Mouse (Mus musculus): ENCODE measurements around the gene Igsf10.
"Not testable (repeated sequence)": the region's sequence is repeated elsewhere in the genome, so short reads cannot be mapped to it uniquely, and the experiment has no call there.

Igsf10 gene

DNA sequence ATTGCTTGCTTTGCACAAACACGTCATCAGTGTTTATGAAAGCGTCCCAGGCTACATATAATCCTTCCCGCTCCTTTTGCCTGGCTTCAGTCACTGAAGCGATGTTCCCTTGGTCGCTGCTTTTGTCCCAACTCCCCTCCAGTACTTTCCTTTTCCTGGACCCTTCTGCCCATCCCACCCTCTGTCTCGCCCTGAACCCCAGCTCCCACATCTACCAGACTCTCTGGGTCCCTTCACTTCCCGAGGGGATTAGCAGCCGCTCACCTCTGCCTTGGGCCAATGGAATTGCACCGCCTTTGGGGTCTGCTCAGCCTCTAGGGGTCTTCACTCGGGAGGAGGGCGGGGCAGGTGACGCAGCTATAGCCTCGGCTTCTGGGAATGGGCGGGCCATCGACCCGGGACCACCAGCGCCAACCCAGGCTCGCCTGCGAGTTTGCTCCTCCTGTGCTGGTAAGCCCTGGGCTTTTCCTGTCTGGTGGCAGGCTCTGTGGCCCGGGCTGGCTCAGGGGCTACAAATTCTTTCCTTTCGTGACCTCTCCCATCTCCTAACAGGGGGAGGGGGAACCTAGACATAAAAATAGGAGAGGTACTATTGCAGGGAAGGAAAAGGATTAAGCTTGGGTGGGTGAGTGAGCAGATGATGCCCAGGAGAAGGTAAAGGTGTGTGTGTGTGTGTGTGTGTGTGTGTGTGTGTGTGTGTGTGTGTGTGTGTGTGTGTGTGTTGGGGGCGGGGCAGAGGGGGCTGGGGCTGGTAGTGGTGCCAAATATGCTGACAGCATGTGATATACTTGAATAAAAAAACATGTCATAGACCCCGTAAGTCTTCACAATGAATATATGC is at the start of gene Igsf10:
Igsf10 (minus strand) TSS at position 330 of the 841 bp plus-strand sequence.
- Histone ChIP-seq H3K27me3 (ENCODE audit: control insufficient read depth, insufficient read depth, low read length, poor library complexity, severe bottlenecking) (no peaks in the 10 kb centered on the region), H3K36me3 (ENCODE audit: control insufficient read depth, insufficient read depth, low read length, poor library complexity, severe bottlenecking) (no peaks in the 10 kb centered on the region)
- DNase-seq (ENCODE audit: low read depth, low spot score): no peak

DNA sequence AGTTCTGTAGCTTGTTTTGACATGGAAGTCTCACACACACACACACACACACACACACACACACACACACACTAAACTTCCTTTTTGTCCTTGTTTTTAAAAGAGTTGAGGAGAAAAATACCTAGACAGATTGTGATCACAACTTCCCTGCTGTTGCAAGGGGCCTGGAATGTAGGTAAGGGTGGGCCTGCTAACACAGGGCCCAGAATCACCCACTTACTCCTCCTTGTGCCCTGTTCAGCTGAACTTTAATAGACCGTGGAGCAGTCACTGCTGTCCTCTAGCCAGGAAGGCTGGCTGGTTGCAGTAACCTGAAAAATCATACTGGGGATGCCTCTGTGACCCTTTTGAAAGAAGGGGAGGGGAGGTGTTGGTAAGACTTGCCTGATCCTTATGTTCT is 41.4 kb upstream of the Igsf10 start:
- H3K36me3 ChIP-seq (ENCODE audit: control insufficient read depth, insufficient read depth, low read length, poor library complexity, severe bottlenecking): no peaks in the 10 kb centered on the region
- no peak for DNase-seq (ENCODE audit: low read depth, low spot score)
- H3K27me3 ChIP-seq (ENCODE audit: control insufficient read depth, insufficient read depth, low read length, poor library complexity, severe bottlenecking): no peaks in the 10 kb centered on the region

DNA sequence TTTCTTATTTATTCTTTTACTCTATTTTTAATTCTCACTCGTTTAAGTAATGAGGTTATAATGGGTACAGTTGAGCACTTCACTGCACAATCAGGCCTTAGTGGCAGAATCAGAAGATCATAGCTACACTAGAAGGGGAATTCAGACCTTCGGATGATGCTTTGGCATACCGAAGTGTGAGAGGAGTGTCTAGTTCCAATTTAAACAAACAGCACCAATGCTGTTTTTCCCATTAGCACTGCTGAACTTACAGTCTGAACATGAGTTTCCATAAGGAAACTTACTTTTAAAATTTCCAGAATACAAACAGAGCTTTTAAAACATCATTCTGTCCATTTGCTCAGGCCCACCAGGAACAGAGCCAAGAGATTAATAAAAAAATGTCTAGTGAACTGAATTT is 40.8 kb upstream of the Igsf10 start:
- Histone ChIP-seq H3K27me3 (ENCODE audit: control insufficient read depth, insufficient read depth, low read length, poor library complexity, severe bottlenecking) (no peaks in the 10 kb centered on the region), H3K36me3 (ENCODE audit: control insufficient read depth, insufficient read depth, low read length, poor library complexity, severe bottlenecking) (no peaks in the 10 kb centered on the region)
- no peak for DNase-seq (ENCODE audit: low read depth, low spot score)

DNA sequence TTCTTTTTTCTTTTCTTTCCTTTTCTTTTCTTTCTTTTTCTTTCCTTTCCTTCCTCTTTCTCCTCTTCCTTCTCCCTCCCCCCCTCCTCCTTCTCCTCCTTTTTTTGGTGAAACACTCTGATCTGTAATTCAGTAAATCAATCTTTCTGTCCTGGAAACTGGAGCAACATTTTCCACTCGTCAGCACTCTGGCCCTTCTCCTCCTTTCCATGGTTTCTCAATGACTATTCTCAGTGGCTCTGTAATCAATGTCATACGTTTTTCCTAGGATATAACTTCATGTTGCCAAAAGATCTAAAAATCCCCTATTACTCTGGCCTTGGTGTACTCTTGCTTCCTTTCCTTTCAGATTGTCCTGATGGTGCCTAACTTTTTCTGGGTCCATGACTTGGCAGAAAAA is 40.1 kb upstream of the Igsf10 start:
- no peaks in the 10 kb centered on the region for H3K27me3 ChIP-seq (ENCODE audit: control insufficient read depth, insufficient read depth, low read length, poor library complexity, severe bottlenecking)

GRCm38 (mm10) chr3:59378791-59379190 is 34.6 kb upstream of the Igsf10 start:
- DNase-seq (ENCODE audit: low read depth, low spot score); H3K36me3 ChIP-seq (ENCODE audit: control insufficient read depth, insufficient read depth, low read length, poor library complexity, severe bottlenecking); H3K27me3 ChIP-seq (ENCODE audit: control insufficient read depth, insufficient read depth, low read length, poor library complexity, severe bottlenecking): not testable (repeated sequence)

More for the DNA sequence above, 40.1 kb upstream of the Igsf10 start:
- no peaks in the 10 kb centered on the region for H3K36me3 ChIP-seq (ENCODE audit: control insufficient read depth, insufficient read depth, low read length, poor library complexity, severe bottlenecking)
- DNase-seq (ENCODE audit: low read depth, low spot score): no peak

GRCm38 (mm10) chr3:59361895-59362294 is 17.7 kb upstream of the Igsf10 start:
- no peak for DNase-seq (ENCODE audit: low read depth, low spot score)
- Histone ChIP-seq H3K36me3 (ENCODE audit: control insufficient read depth, insufficient read depth, low read length, poor library complexity, severe bottlenecking) (no peaks in the 10 kb centered on the region), H3K27me3 (ENCODE audit: control insufficient read depth, insufficient read depth, low read length, poor library complexity, severe bottlenecking) (no peaks in the 10 kb centered on the region)

DNA sequence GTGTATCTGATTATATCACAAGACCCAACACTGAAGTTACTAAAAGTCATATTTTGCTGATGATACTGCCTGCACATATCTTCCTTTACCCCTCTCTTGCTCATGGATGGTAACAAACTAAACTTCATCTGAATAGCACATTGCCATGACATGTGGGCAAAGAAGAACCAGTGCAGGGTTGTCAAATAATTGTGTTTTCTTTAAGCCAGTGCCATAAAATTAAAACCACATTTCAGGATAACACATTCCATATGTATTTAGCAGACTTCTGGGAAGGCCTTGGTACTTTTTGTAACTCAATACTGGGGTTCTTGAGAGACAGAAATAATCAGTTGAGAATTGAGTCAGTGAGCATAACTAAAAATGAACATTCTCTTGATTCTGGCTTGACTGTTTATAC is 15.9 kb upstream of the Igsf10 start:
- H3K27me3 ChIP-seq (ENCODE audit: control insufficient read depth, insufficient read depth, low read length, poor library complexity, severe bottlenecking): no peaks in the 10 kb centered on the region
- DNase-seq (ENCODE audit: low read depth, low spot score): no peak
- H3K36me3 ChIP-seq (ENCODE audit: control insufficient read depth, insufficient read depth, low read length, poor library complexity, severe bottlenecking): no peaks in the 10 kb centered on the region

DNA sequence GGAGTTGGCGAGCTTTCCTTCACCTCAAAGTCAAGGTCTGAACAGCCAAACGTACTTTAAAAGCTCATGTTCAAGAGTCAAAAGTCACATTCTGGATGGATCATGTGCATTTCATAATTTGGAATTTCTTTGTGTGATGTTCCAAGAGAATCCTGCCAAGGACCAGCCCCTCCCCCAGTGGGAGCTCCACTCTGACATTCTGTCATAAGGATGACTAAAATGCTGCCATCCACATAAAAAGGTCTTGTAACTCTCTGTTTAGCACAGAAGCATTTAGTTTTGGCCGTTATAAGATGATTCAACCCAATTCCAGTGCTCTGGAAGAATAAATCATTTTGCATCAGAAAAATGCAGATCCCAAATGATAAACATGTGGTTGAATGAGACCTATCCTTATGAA is 10.0 kb upstream of the Igsf10 start:
- DNase-seq (ENCODE audit: low read depth, low spot score): no peak
- no peaks in the 10 kb centered on the region for H3K36me3 ChIP-seq (ENCODE audit: control insufficient read depth, insufficient read depth, low read length, poor library complexity, severe bottlenecking)
- no peaks in the 10 kb centered on the region for H3K27me3 ChIP-seq (ENCODE audit: control insufficient read depth, insufficient read depth, low read length, poor library complexity, severe bottlenecking)

DNA sequence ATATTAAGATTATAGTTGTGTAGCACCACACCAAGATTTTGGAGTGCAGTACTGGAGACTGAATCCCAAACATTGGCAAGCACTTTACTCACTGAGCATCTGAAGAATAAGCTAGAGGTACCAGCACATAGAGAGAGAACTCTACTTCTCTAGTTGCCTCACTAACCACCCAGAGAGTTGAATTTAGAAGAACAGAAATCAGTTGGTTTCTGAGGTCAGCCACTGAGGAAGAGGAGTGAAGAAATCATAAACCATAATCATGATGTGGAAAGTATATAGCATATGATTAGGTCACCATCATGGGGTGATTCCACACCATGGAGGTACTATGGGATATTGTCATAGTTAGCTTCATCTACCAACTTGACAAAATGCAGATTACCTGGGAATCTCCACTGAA is 7.6 kb upstream of the Igsf10 start:
- no peak for DNase-seq (ENCODE audit: low read depth, low spot score)
- Histone ChIP-seq H3K27me3 (ENCODE audit: control insufficient read depth, insufficient read depth, low read length, poor library complexity, severe bottlenecking) (no peaks in the 10 kb centered on the region), H3K36me3 (ENCODE audit: control insufficient read depth, insufficient read depth, low read length, poor library complexity, severe bottlenecking) (no peaks in the 10 kb centered on the region)

GRCm38 (mm10) chr3:59343026-59343425 is 1.2 kb downstream of the Igsf10 start:
- no peak for DNase-seq (ENCODE audit: low read depth, low spot score)
- no peaks in the 10 kb centered on the region for H3K27me3 ChIP-seq (ENCODE audit: control insufficient read depth, insufficient read depth, low read length, poor library complexity, severe bottlenecking)
- H3K36me3 ChIP-seq (ENCODE audit: control insufficient read depth, insufficient read depth, low read length, poor library complexity, severe bottlenecking): no peaks in the 10 kb centered on the region

DNA sequence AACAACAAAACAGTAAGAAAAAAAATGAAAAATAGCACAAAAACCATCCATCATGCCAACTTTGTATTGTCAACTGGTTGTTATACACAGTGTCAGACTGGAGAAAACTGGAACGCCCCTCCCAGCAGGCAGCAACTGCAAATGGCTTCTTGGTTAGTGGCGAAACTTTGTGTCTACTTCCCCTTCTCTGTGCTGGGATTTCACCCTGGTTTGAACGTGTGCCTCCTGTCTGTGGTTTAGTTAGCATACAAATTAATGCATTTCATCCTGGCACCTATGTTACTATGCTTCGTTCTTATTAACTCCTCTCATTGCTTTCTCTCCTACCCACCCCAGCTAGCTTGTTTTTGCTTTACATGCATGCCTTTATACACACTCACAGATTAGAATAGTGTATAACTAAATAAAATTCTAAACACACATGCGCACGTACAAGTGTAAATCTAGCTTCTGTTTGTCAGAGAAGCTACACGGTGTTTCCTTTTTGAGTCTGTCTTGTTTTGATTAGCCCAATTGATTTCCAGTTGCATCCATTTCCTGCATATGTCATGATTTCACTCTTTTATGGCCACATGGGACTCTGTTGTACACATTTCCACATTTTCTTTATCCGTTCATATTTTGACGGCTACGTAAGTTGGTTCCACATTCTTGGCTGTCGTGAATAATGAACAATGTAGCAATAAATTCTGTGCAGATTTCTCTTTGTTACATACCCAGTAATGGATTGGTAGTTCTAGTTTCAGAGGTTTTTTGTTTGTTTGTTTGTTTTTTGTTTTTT is 2.4 kb downstream of the Igsf10 start:
- DNase-seq (ENCODE audit: low read depth, low spot score): peak; percentile 61
- Histone ChIP-seq H3K36me3 (ENCODE audit: control insufficient read depth, insufficient read depth, low read length, poor library complexity, severe bottlenecking) (no peaks in the 10 kb centered on the region), H3K27me3 (ENCODE audit: control insufficient read depth, insufficient read depth, low read length, poor library complexity, severe bottlenecking) (no peaks in the 10 kb centered on the region)

DNA sequence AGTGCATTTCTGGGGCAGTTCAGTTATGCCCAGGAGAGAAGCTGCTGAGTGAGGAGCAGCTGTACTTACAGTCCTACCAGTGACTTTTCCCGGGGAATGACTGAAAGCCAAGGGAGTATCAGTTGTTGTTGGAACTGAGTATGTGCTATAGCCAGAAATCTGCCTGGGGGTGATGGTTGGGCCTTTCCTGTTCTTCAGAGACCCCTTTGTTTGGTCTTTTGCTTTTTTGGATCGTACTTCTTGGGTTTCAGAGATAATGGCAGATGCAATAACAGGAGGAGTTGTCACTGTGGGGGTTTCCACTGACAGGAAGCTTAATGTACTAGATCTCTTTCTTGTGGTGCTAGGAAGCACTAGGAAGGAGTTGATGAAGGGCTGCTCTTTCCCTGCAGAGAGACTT is 15.7 kb downstream of the Igsf10 start:
- no peaks in the 10 kb centered on the region for H3K36me3 ChIP-seq (ENCODE audit: control insufficient read depth, insufficient read depth, low read length, poor library complexity, severe bottlenecking)
- no peaks in the 10 kb centered on the region for H3K27me3 ChIP-seq (ENCODE audit: control insufficient read depth, insufficient read depth, low read length, poor library complexity, severe bottlenecking)
- DNase-seq (ENCODE audit: low read depth, low spot score): no peak

DNA sequence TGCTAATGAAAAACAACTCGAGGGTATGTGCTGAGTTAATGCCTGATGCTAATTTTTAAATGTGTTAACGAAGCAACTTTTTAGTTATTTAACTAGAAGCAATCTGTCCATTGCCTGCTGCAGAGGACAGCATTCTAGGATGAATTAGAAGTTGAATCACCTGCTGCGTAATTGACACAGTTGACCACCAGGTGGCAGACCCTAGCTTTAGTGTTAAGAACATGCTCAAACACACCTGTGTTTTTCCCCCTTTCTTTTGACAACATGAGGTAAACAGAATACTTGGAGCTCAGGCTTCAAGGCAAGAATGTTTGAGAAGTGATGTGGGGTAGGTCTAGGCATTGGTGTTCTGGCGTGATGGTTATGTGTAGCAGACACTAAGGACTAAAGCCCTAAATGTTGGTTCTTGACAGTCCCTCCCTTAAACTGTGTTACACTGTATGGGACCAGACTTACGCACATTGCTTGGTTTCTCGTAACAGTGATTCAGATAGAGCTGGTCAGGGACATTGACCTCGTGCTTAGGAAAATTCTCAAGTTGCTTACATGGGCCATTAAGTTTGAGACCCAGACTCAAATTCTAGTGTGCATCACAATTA is 22.8 kb downstream of the Igsf10 start:
- DNase-seq (ENCODE audit: low read depth, low spot score): peak; percentile 75
- H3K27me3 ChIP-seq (ENCODE audit: control insufficient read depth, insufficient read depth, low read length, poor library complexity, severe bottlenecking): no peaks in the 10 kb centered on the region
- H3K36me3 ChIP-seq (ENCODE audit: control insufficient read depth, insufficient read depth, low read length, poor library complexity, severe bottlenecking): no peaks in the 10 kb centered on the region

DNA sequence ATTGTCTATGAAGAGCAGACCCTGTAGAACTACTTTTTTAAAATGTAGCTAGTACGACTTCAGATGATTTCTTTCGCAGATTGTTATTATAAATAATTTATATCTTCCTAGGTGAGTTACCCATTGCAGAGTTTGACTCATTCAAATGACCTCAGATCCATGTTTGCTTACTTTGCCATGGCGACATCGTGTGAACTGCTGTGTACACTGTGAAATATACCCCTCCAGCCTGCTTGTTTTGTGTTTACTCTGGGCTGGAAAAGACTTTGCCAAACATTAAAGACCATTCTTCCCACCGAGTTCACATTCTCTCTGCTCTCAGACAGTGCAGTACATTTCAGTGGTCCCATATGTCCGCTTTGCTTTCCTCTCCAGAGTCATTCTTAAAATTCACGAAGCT is 28.1 kb downstream of the Igsf10 start:
- no peak for DNase-seq (ENCODE audit: low read depth, low spot score)
- 0 out of 2 replicates have a peak, but pooled peaks cover 1% of the 10 kb centered on the region for H3K36me3 ChIP-seq (ENCODE audit: control insufficient read depth, insufficient read depth, low read length, poor library complexity, severe bottlenecking)
- no peaks in the 10 kb centered on the region; the same call in 1 of the 2 replicates for H3K27me3 ChIP-seq (ENCODE audit: control insufficient read depth, insufficient read depth, low read length, poor library complexity, severe bottlenecking)

DNA sequence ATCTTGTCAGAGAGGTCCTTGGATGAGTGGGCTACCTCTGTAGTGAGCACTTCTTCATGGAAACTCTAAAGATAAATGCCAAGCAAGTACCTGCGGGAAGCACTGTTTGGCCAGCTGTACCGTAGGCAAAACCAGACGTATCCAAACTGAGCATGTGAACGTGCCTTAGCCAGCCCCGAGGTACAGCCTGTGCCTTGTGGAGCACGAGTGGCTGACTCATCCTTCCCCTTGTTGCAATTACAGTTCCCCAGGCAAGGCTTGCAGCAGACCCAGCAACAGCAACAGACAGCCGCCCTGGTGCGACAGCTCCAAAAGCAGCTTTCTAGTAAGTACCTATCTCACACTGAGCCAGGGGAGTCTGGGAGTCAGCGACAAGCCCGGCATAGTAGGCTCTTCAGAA is 31.6 kb downstream of the Igsf10 start:
- 0 out of 2 replicates have a peak, but pooled peaks cover 1% of the 10 kb centered on the region for H3K36me3 ChIP-seq (ENCODE audit: control insufficient read depth, insufficient read depth, low read length, poor library complexity, severe bottlenecking)
- H3K27me3 ChIP-seq (ENCODE audit: control insufficient read depth, insufficient read depth, low read length, poor library complexity, severe bottlenecking): no peaks in the 10 kb centered on the region; the same call in 1 of the 2 replicates
- no peak for DNase-seq (ENCODE audit: low read depth, low spot score)

Measured in splenic B cell, adult 2 months (primary cell).